Mouse (Mus musculus) E14TG2a.4 (cell line): ENCODE measurements around the gene Xpot.

Experiments
- CTCF ChIP-seq: conservative IDR thresholded peaks from 2 replicates; pipeline ENCODE4 v1.5.1; 2014; ENCODE audit warnings: low read length
- POU5F1 ChIP-seq: IDR thresholded peaks from 2 replicates; pipeline ENCODE4 v1.6.1; 2014; ENCODE audit warnings: low read length, borderline replicate concordance

DNA sequence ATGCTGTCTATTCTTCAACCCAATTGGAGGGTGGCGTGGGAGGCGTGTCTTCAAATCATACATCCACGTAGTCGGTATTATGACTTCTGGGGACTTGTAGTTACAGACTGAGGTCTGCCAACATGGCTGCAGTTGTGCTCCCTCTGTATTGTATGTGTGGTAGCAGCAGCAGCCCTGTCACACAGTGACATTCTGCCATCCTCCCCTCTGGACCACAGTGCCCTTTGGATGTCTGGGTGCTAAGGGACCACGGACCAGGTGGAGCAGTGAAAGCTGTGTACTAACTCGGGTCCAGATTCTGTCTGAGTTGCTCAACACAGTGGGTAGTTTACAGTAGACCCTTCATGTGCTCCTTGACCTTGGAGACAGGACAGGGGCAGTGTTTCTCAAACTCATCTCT lies 82.6 kb downstream of the Xpot start:
- TF ChIP-seq CTCF: no peak
- no peak for TF ChIP-seq POU5F1
